Mouse (Mus musculus) ES-Bruce4 (cell line): ENCODE data around the gene Impg1.

Source experiments
- CTCF ChIP-seq: IDR thresholded peaks from one replicate; pipeline ENCODE4 v1.8.1; 2011; ENCODE audit warnings: low read depth, low read length
- EP300 ChIP-seq: IDR thresholded peaks from 2 replicates; pipeline ENCODE4 v1.6.1; 2011; ENCODE audit warnings: low read depth, low read length; ENCODE audit not compliant: insufficient read depth

DNA sequence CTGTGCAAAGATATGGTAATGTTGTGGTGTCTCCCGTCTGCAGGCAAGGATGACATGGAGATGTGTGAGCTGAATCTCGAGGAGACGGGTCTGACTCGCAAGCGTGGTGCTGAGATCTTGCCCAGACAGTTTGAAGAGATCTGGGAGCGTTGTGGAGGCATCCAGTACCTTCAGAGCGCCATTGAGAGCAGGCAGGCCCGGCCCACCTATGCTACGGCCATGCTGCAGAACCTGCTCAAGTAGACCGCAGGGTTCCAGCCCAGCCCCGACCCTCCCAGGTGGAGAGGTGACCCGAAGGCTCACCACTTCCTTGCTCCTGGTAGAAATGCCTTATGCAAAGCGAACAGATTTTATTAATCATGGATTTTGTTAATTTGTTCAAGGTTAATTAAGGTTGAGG, 157.7 kb downstream of the Impg1 start:
- no peak for TF ChIP-seq EP300
- no peak for TF ChIP-seq CTCF
